Mouse (Mus musculus): ENCODE measurements around the gene Myo1h.

The Myo1h gene

GRCm38 (mm10) chr5:114296693-114297631 is 8.0 kb downstream of the Myo1h start:
- DNase-seq = no peak

- peak; percentile 58 to 71 for DNase-seq
These were observed 9.4 kb downstream of the Myo1h start for GRCm38 (mm10) chr5:114298212-114298894.

- DNase-seq = no peak
These were observed 10.3 kb downstream of the Myo1h start for GRCm38 (mm10) chr5:114299156-114299855.

GRCm38 (mm10) chr5:114299883-114300610 is 11.1 kb downstream of the Myo1h start:
- no peak for DNase-seq

GRCm38 (mm10) chr5:114303166-114303565 is 14.2 kb downstream of the Myo1h start:
- DNase-seq = no peak

- no peak for DNase-seq
These were observed 17.5 kb downstream of the Myo1h start for GRCm38 (mm10) chr5:114306496-114306895.

GRCm38 (mm10) chr5:114308765-114309679 is 20.1 kb downstream of the Myo1h start:
- peak in 1 of 2 experiments; percentile 36 for DNase-seq

- no peak for DNase-seq
These were observed 20.7 kb downstream of the Myo1h start for GRCm38 (mm10) chr5:114309680-114310036.

- DNase-seq = no peak
These were observed 34.3 kb downstream of the Myo1h start for GRCm38 (mm10) chr5:114323105-114323790.

GRCm38 (mm10) chr5:114323791-114324507 is 35.0 kb downstream of the Myo1h start:
- peak; percentile 39 to 78 for DNase-seq

- DNase-seq = no peak
These were observed 54.0 kb downstream of the Myo1h start for GRCm38 (mm10) chr5:114342996-114343395.

GRCm38 (mm10) chr5:114343612-114344011 is 54.6 kb downstream of the Myo1h start:
- DNase-seq = no peak

GRCm38 (mm10) chr5:114345538-114345937 is 56.6 kb downstream of the Myo1h start:
- no peak for DNase-seq

GRCm38 (mm10) chr5:114347005-114347404 is 58.0 kb downstream of the Myo1h start:
- DNase-seq = no peak

GRCm38 (mm10) chr5:114351490-114351889 is 62.5 kb downstream of the Myo1h start:
- DNase-seq = no peak

GRCm38 (mm10) chr5:114356250-114356935 is 67.4 kb downstream of the Myo1h start:
- peak; percentile 45 to 55 for DNase-seq

GRCm38 (mm10) chr5:114356936-114357751 is 68.2 kb downstream of the Myo1h start:
- DNase-seq = no peak

- DNase-seq = no peak
These were observed 69.9 kb downstream of the Myo1h start for GRCm38 (mm10) chr5:114358833-114359232.

GRCm38 (mm10) chr5:114359586-114359985 is 70.6 kb downstream of the Myo1h start:
- DNase-seq = no peak
